ENCODE assay signal across 8 mouse cellular contexts in the genomic region with DNA sequence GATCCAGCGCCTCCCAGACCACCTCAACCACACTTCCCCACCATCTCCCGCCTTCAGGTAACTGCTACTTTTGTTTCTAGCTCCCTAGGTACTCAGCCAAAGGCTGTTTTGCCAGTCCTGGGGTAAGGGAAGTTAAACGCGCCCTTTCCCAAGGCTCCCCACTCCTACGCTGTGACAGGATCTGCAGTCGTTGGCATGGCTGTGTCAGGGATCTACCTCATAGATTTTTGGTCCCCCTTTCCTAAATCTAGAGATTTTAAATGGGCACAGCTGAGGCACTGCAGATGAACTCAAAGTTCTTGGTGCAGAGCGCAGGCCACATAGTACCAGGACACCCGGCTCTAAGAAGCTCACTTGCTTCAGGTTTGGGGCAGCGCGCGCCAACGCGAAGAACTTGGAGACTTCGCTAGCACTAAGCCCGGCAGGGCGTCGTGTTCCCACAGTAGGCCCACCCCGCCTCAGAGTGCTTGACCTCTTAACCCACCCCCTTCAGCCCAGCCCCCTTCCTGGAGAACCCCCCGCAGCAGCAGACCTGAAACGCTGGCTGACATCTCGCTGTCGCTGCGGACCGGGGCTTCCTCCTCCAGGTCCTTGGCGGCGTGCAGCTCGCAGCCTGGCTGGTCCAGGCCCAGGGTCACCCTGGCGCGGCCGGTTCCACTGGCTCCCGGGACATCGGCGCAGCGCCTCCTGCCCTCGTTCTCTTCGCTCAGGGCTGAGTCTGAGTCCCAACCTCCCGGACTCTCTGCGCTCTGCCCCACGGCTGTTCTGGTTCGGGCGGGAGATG. TPM values are rescaled to one million over a fixed set of nuclear protein-coding genes. Genes with fewer than 3 reads are reported as not detected.
A peak's percentile ranks its signal among the peaks of the same experiment; 100 is the strongest.
DNase-seq lines count a peak whose midpoint lies in the region; ATAC-seq and TF ChIP-seq lines count a peak whose summit lies in the region.

No protein-coding gene starts in this region.

- H3K36me3 ChIP-seq in heart, embryonic 14.5 days (ENCODE audit: control insufficient read depth, insufficient read depth, low read length), result no peaks in the 10 kb centered on the region
- H3K36me3 ChIP-seq in G1E (replicated peaks), result no peaks in the 10 kb centered on the region
- H3K36me3 ChIP-seq in forebrain, embryonic 11.5 days (ENCODE audit: control insufficient read depth, insufficient read depth, low read length), result no peaks in the 10 kb centered on the region
- H3K36me3 ChIP-seq in midbrain, embryonic 10.5 days, result no peaks in the 10 kb centered on the region
- no peaks in the 10 kb centered on the region for H3K36me3 ChIP-seq in thymus, adult 2 months (ENCODE audit: control insufficient read depth, insufficient read depth, low read length)

- peak overlapping the region; percentile 32 to 40 for H3K4me3 ChIP-seq in heart, embryonic 14.5 days (ENCODE audit: control insufficient read depth in 1 of 2, insufficient read depth in 1 of 2, low read depth in 1 of 2, low read length in 2 of 2)
- H3K4me3 ChIP-seq in G1E (ENCODE audit: low read depth, low read length), result peak overlapping the region; percentile 7; the same call in 1 of the 2 replicates
- peak overlapping the region; percentile 32 for H3K4me3 ChIP-seq in forebrain, embryonic 11.5 days (ENCODE audit: low read depth, low read length)
- peak overlapping the region; percentile 56 for H3K4me3 ChIP-seq in midbrain, embryonic 10.5 days
- H3K4me3 ChIP-seq in thymus, adult 2 months (ENCODE audit: control insufficient read depth, insufficient read depth, low read length), result no peak overlapping the region

- TF ChIP-seq POLR2A in thymus, adult 2 months (IDR thresholded peaks at IDR 0.05; ENCODE audit: control insufficient read depth, extremely low read depth, insufficient read depth, low read length, poor library complexity), result no peak

- WGBS in heart, embryonic 14.5 days, result 1% methylated on average over 40 of the region's 41 CpGs
- under 1% methylated on average over 41 of the region's 41 CpGs for WGBS in forebrain, embryonic 11.5 days
- WGBS in midbrain, embryonic 10.5 days, result under 1% methylated on average over 41 of the region's 41 CpGs
- 7% methylated on average over 41 of the region's 41 CpGs for WGBS in thymus, adult 2 months

- H3K27ac ChIP-seq in heart, embryonic 14.5 days (replicated peaks in 1 of 2; ENCODE audit: control insufficient read depth in 1 of 2, insufficient read depth in 1 of 2, low read depth in 2 of 2, low read length in 2 of 2), result no peak overlapping the region
- H3K27ac ChIP-seq in forebrain, embryonic 11.5 days (ENCODE audit: low read depth, low read length), result no peak overlapping the region
- no peak overlapping the region for H3K27ac ChIP-seq in midbrain, embryonic 10.5 days (replicated peaks)
- no peak overlapping the region for H3K27ac ChIP-seq in thymus, adult 2 months (ENCODE audit: control insufficient read depth, insufficient read depth, low read length)

- peaks cover 96% of the 10 kb centered on the region for H3K27me3 ChIP-seq in heart, embryonic 14.5 days (ENCODE audit: control insufficient read depth, insufficient read depth, low read length)
- peaks cover 58% of the 10 kb centered on the region for H3K27me3 ChIP-seq in G1E (ENCODE audit: insufficient read depth, low read length)
- H3K27me3 ChIP-seq in forebrain, embryonic 11.5 days (ENCODE audit: control insufficient read depth, insufficient read depth, low read length), result peaks cover 88% of the 10 kb centered on the region
- peaks cover 100% of the 10 kb centered on the region for H3K27me3 ChIP-seq in midbrain, embryonic 10.5 days (ENCODE audit: low read depth, poor library complexity, severe bottlenecking)
- H3K27me3 ChIP-seq in thymus, adult 2 months (ENCODE audit: control insufficient read depth, insufficient read depth, low read length), result peaks cover 32% of the 10 kb centered on the region

- H3K9ac ChIP-seq in heart, embryonic 14.5 days (ENCODE audit: low read length), result no peak overlapping the region
- no peak overlapping the region for H3K9ac ChIP-seq in forebrain, embryonic 11.5 days (ENCODE audit: low read length)

- DNase-seq in heart, postnatal 4 days, result no peak
- DNase-seq in G1E (ENCODE audit: low spot score), result no peak
- no peak for DNase-seq in forebrain, embryonic 11.5 days (ENCODE audit: low spot score)
- no peak for DNase-seq in midbrain, embryonic 10.5 days (ENCODE audit: low spot score)
- DNase-seq in thymus, adult 2 months, result no peak
- no peak for DNase-seq in frontal cortex, postnatal 10 days (ENCODE audit: low spot score in 2 of 2)
- no peak for DNase-seq in gastrocnemius, postnatal 4 days (ENCODE audit: low spot score in 2 of 2)

- H3K4me2 ChIP-seq in heart, embryonic 14.5 days (ENCODE audit: low read length), result peak overlapping the region; percentile 60
- H3K4me2 ChIP-seq in forebrain, embryonic 11.5 days (ENCODE audit: low read depth, low read length, severe bottlenecking), result peak overlapping the region; percentile 57

- TF ChIP-seq CTCF in G1E (IDR thresholded peaks at IDR 0.05; ENCODE audit: low read depth, low read length), result no peak
- TF ChIP-seq CTCF in thymus, adult 2 months (IDR thresholded peaks at IDR 0.05; ENCODE audit: borderline replicate concordance, control insufficient read depth, extremely low read depth, insufficient read depth, low read length, poor library complexity), result no peak

- peaks cover 4 to 19% of the 10 kb centered on the region in 2 experiments; a peak in 2 of 4 replicates for H3K4me1 ChIP-seq in heart, embryonic 14.5 days (ENCODE audit: control insufficient read depth in 2 of 2, insufficient read depth in 2 of 2, low read length in 2 of 2)
- peaks cover 10% of the 10 kb centered on the region for H3K4me1 ChIP-seq in G1E (ENCODE audit: insufficient read depth, low read depth, low read length)
- H3K4me1 ChIP-seq in forebrain, embryonic 11.5 days (replicated peaks; ENCODE audit: control insufficient read depth, insufficient read depth, low read length), result peaks cover 18% of the 10 kb centered on the region
- H3K4me1 ChIP-seq in midbrain, embryonic 10.5 days, result peaks cover 55% of the 10 kb centered on the region
- peaks cover 4% of the 10 kb centered on the region; the same call in 1 of the 2 replicates for H3K4me1 ChIP-seq in thymus, adult 2 months (replicated peaks; ENCODE audit: control insufficient read depth, insufficient read depth, low read length)

- no peaks in the 10 kb centered on the region for H3K9me3 ChIP-seq in heart, embryonic 14.5 days (ENCODE audit: control insufficient read depth, low read length)
- peaks cover 30% of the 10 kb centered on the region for H3K9me3 ChIP-seq in G1E (replicated peaks)
- no peaks in the 10 kb centered on the region for H3K9me3 ChIP-seq in forebrain, embryonic 11.5 days (ENCODE audit: control insufficient read depth, low read length)
- no peaks in the 10 kb centered on the region for H3K9me3 ChIP-seq in midbrain, embryonic 10.5 days (replicated peaks)

- no peak; the same call in 1 of the 2 replicates for ATAC-seq in heart, embryonic 14.5 days (ENCODE audit: insufficient number of reproducible peaks, insufficient read depth, low FRiP score, low read depth)
- no peak for ATAC-seq in G1E (ENCODE audit: extremely low read depth, insufficient number of reproducible peaks, low FRiP score, poor library complexity, severe bottlenecking)
- ATAC-seq in forebrain, embryonic 11.5 days (replicated peaks; ENCODE audit: low FRiP score), result 0 out of 2 replicates have a peak, but pooled peaks have one; percentile 1

RNA-seq across cellular contexts. Expression of a gene that starts 1.2 kb away (rescaled TPM):
- polyA plus RNA-seq in heart, embryonic 14.5 days (2014; fragmentation: Nextera tagmentation; extraction: Ambion mirVana), result not detected in 2 replicates
- total RNA-seq in heart, postnatal 4 days (2021), result not detected
- total RNA-seq in G1E (2014; fragmentation: Nextera tagmentation), result not detected in 2 replicates
- total RNA-seq in G1E (2017), result not detected in 2 replicates
- not detected in 2 replicates for polyA plus RNA-seq in G1E (2012)
- not detected in 2 replicates for polyA plus RNA-seq in forebrain, embryonic 11.5 days (2014; fragmentation: Nextera tagmentation; extraction: Ambion mirVana)
- polyA plus RNA-seq in midbrain, embryonic 10.5 days (2016; fragmentation: Nextera tagmentation; extraction: Ambion mirVana), result 0.17 and 0.40 TPM in 2 replicates
- polyA plus RNA-seq in thymus, adult 2 months (2012; rRNA removed), result not detected in 2 replicates
- total RNA-seq in gastrocnemius, postnatal 4 days (2021), result under 1 TPM; 0.15 to 0.26 TPM

RNA-seq across cellular contexts. Expression of a gene that starts 55.2 kb away (rescaled TPM):
- polyA plus RNA-seq in heart, embryonic 14.5 days (2014; fragmentation: Nextera tagmentation; extraction: Ambion mirVana), result 46.3 and 51.0 TPM in 2 replicates
- 10 to 100 TPM; 50.7 to 51.6 TPM for total RNA-seq in heart, postnatal 4 days (2021)
- 40.5 and 46.6 TPM in 2 replicates for total RNA-seq in G1E (2014; fragmentation: Nextera tagmentation)
- 58.3 and 58.7 TPM in 2 replicates for total RNA-seq in G1E (2017)
- 35.1 and 41.9 TPM in 2 replicates for polyA plus RNA-seq in G1E (2012)
- polyA plus RNA-seq in forebrain, embryonic 11.5 days (2014; fragmentation: Nextera tagmentation; extraction: Ambion mirVana), result 95.8 and 98.2 TPM in 2 replicates
- polyA plus RNA-seq in midbrain, embryonic 10.5 days (2016; fragmentation: Nextera tagmentation; extraction: Ambion mirVana), result 78.6 and 84.8 TPM in 2 replicates
- polyA plus RNA-seq in thymus, adult 2 months (2012; rRNA removed), result 16.6 and 18.3 TPM in 2 replicates
- total RNA-seq in gastrocnemius, postnatal 4 days (2021), result 10 to 100 TPM; 44.8 to 50.6 TPM
